Mouse (Mus musculus) stomach, embryonic 15.5 days (tissue): ENCODE measurements around the gene 4922502D21Rik. TPM values are rescaled to one million over a fixed set of nuclear protein-coding genes. Genes with fewer than 3 reads are reported as not detected.
"Not testable (repeated sequence)": the region's sequence is repeated elsewhere in the genome, so short reads cannot be mapped to it uniquely, and the experiment has no call there.

ENCODE experiments used
- ATAC-seq: fragments of 200-750 bp; cut with Nextera tagmentation; 2 replicates; pipeline ENCODE4 v1.8.0; 2017; ENCODE audit warnings: low read depth, moderate number of reproducible peaks, moderate TSS enrichment; ENCODE audit not compliant: insufficient read depth, low FRiP score
- H3K27ac ChIP-seq: fragments of 300-500 bp; sonication (generic); 2 replicates; pipeline ENCODE4 v1.5.1; 2015; ENCODE audit warnings: mild to moderate bottlenecking, inconsistent platforms
- H3K27me3 ChIP-seq: fragments of 300-500 bp; sonication (generic); replicated peaks from 2 replicates; pipeline ENCODE4 v1.6.1; 2015; ENCODE audit warnings: inconsistent platforms
- H3K36me3 ChIP-seq: fragments of 300-500 bp; sonication (generic); 2 replicates; pipeline ENCODE4 v1.6.1; 2015; ENCODE audit warnings: inconsistent platforms
- H3K4me1 ChIP-seq: fragments of 300-500 bp; sonication (generic); 2 replicates; pipeline ENCODE4 v1.6.1; 2015; ENCODE audit warnings: inconsistent platforms
- H3K4me2 ChIP-seq: fragments of 300-500 bp; sonication (generic); 2 replicates; pipeline ENCODE4 v1.6.1; 2015; ENCODE audit warnings: mild to moderate bottlenecking, inconsistent platforms
- H3K4me3 ChIP-seq: fragments of 300-500 bp; sonication (generic); replicated peaks from 2 replicates; pipeline ENCODE4 v1.5.1; 2015; ENCODE audit warnings: inconsistent platforms
- H3K9ac ChIP-seq: fragments of 300-500 bp; sonication (generic); 2 replicates; pipeline ENCODE4 v1.6.1; 2015; ENCODE audit warnings: inconsistent platforms
- H3K9me3 ChIP-seq: fragments of 300-500 bp; sonication (generic); 2 replicates; pipeline ENCODE4 v1.6.1; 2016; ENCODE audit warnings: inconsistent platforms
- WGBS: fragments of 180-500 bp; shearing (Covaris S2); methylation state at CpG from one replicate; pipeline ENCODE4 v1.1.7; 2015; 5-methylcytosine and 5-hydroxymethylcytosine counted together
- polyA plus RNA-seq: library from polyadenylated mRNA; unstranded; fragments of >200 nt; fragmentation: Nextera tagmentation; extraction: Ambion mirVana; gene quantifications from 2 replicates; pipeline ENCODE4 v1.2.1, GENCODE M21; 2015

The 4922502D21Rik gene
- polyA plus RNA-seq, 1 experiment from 2014 or later, result not detected

DNA sequence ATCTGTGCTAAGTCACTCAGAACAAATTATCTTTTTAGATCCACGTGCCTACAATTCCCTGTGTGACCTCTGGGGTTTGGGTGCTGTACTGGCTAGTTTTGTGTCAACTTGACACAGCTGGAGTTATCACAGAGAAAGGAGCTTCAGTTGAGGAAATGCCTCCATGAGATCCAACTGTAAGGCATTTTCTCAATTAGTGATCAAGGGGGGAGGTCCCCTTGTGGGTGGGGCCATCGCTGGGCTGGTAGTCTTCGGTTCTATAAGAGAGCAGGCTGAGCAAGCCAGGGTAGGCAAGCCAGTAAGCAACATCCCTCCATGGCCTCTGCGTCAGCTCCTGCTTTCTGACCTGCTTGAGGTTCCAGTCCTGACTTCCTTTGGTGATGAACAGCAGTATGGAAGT, 10.8 kb upstream of the 4922502D21Rik start, which contains the start of gene Clec12a:
Gene Clec12a (plus strand): TSS at position 301 of the 400 bp plus-strand sequence.
- H3K9ac ChIP-seq, H3K27ac ChIP-seq, H3K4me3 ChIP-seq, H3K4me2 ChIP-seq, H3K27me3 ChIP-seq, ATAC-seq, H3K36me3 ChIP-seq, H3K9me3 ChIP-seq, H3K4me1 ChIP-seq: not testable (repeated sequence)
- 76% methylated on average over 4 of the region's 4 CpGs for whole genome bisulfite sequencing

DNA sequence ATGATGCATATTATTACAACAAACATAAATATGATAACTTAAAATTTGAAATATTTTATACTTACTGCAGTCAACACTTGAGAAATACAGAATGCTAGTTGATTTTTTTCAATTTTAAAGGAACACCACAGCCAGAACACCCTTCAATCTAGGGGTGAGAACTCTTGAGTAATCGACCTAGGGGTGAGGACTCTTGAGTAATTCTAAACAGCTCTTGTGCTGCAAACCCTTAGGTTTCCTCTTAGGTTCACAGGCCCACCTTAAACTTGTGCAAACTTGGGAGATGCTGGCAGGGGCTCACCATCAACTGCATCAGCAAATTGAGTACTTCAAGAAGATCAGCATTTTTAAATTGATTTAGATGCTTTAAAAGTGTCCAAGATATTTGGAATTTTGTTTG, 6.2 kb upstream of the 4922502D21Rik start:
- no peaks in the 10 kb centered on the region for H3K27me3 ChIP-seq
- no peak overlapping the region for H3K4me3 ChIP-seq
- no peak for ATAC-seq
- no peak overlapping the region for H3K4me2 ChIP-seq
- WGBS, result 54% methylated on average over 1 of the region's 1 CpGs
- H3K36me3 ChIP-seq, result no peaks in the 10 kb centered on the region
- no peaks in the 10 kb centered on the region for H3K9me3 ChIP-seq
- no peak overlapping the region for H3K9ac ChIP-seq
- no peak overlapping the region for H3K27ac ChIP-seq
- H3K4me1 ChIP-seq, result no peaks in the 10 kb centered on the region

DNA sequence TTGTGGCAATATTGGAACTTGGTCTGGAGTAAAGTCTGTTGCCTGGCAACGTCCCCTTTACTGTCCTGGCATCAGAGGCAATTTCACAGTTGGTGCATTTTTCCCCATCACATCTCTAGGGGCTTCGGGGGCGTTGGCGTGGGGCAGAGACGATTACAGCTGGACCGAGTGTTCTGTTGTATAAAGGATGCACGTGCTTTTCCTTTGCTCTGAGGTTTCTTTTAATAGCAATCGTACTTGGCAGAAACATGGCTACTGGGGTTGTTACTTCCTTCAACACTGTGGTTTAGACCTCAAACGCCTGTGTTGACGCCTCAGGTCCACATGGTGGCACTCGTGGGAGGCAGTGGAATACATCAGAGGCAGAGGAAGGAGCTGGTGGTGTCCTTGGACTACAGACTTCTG, 2.1 kb upstream of the 4922502D21Rik start:
- H3K4me1 ChIP-seq, result no peaks in the 10 kb centered on the region
- no peak overlapping the region for H3K27ac ChIP-seq
- H3K4me3 ChIP-seq, result no peak overlapping the region
- no peaks in the 10 kb centered on the region for H3K9me3 ChIP-seq
- H3K36me3 ChIP-seq, result no peaks in the 10 kb centered on the region
- H3K9ac ChIP-seq, result no peak overlapping the region
- H3K4me2 ChIP-seq, result no peak overlapping the region; the same call in 1 of the 2 replicates
- no peaks in the 10 kb centered on the region for H3K27me3 ChIP-seq
- WGBS, result 35% methylated on average over 11 of the region's 11 CpGs
- peak; percentile 47 for ATAC-seq

DNA sequence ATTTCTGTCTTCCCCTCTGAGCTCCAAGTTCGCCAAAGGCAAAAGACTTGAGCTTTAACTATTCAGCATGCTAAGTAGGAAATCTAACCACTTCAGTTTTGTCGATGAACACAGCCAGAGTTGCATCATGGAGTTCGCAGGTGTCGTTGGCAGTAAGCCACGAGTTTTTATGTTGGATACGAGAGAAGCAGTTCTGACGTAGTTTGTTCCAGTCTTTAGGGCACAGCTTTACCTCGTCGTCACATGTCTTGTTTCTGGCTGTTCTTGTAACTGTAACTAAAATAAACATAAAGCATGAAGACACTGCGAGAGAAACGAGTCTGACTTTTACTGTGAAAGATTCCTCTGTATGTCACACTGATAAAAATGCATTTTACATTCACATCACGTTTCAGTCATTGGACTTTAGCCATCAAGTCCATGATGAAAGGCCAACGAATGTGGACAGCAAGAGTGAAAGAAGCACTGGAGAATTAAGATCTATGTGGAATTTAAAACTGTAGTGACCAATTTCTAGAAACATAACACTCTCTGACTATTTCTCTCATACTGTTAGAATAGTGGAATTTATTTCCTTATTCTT, 4.9 kb downstream of the 4922502D21Rik start:
- no peak for ATAC-seq
- Histone ChIP-seq H3K9me3 (no peaks in the 10 kb centered on the region), H3K9ac (no peak overlapping the region), H3K4me2 (no peak overlapping the region), H3K4me1 (no peaks in the 10 kb centered on the region), H3K27ac (no peak overlapping the region), H3K36me3 (no peaks in the 10 kb centered on the region), H3K27me3 (no peaks in the 10 kb centered on the region), H3K4me3 (no peak overlapping the region)
- WGBS, result 53% methylated on average over 13 of the region's 13 CpGs

DNA sequence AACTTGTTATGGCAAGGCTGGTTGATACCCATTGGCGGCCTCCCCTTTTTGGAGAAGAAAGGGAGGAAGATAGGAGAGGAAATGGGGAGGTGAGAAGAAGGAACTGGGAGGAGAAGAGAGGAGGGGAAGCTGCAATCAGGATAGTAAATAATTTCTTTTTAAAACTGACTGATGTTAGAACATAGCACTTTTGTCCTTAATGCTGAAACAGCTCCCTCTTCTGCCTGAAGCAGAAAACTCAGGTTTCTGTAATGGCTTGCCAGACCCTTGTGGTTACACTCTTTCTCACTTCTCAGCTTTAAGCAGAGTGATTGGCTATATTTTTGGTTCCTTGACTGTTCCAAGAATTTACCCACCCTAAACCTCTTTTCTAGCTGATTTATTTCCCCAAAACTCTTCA, 5.6 kb downstream of the 4922502D21Rik start:
- Histone ChIP-seq H3K27me3 (no peaks in the 10 kb centered on the region), H3K9me3 (no peaks in the 10 kb centered on the region), H3K9ac (no peak overlapping the region), H3K4me2 (no peak overlapping the region), H3K36me3 (no peaks in the 10 kb centered on the region), H3K4me3 (no peak overlapping the region), H3K4me1 (no peaks in the 10 kb centered on the region), H3K27ac (no peak overlapping the region)
- no peak for ATAC-seq
- 67% methylated on average over 1 of the region's 1 CpGs for WGBS

DNA sequence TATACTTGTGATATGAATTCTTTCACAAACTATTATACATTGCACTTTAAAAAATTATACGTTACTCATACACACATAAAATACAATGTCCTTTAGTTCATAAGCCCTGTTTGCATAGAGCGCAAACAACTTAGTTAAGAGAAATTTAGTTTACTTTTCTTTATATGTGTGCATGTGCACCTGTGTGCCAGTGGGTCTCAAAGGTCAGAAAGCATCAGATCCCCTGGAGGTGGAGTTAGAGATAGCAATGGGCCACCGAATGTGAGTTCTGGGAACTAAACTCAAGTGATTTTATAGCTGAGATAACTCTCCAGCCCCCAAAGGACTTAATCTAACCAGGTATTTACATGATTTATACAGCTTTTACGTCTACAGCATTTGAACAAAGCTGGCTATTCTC, 12.3 kb downstream of the 4922502D21Rik start:
- no peaks in the 10 kb centered on the region for H3K36me3 ChIP-seq
- no peak overlapping the region for H3K27ac ChIP-seq
- no peaks in the 10 kb centered on the region for H3K9me3 ChIP-seq
- H3K27me3 ChIP-seq, result no peaks in the 10 kb centered on the region
- H3K4me2 ChIP-seq, result no peak overlapping the region
- WGBS, result 61% methylated on average over 4 of the region's 4 CpGs
- no peak for ATAC-seq
- H3K9ac ChIP-seq, result no peak overlapping the region
- H3K4me1 ChIP-seq, result no peaks in the 10 kb centered on the region
- H3K4me3 ChIP-seq, result no peak overlapping the region

DNA sequence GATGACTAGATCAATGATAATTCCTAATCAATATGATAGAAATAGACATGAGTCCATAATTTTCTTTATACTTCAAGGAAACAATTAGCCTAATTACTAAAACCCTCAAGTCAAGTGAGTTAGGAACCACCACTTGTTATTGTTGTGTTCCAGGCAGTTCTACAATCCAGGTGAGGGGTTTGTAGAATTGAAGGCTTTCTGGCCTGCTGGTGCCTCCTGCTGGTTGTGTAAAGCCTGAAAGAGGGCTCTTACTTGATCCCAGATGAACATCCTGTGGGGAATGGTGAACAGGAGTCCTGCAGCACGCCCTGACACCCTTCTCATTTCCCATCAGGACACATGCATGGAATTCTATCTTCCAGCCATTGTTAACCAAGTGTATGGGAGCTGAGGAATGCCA, 13.2 kb downstream of the 4922502D21Rik start:
- Histone ChIP-seq H3K27me3 (no peaks in the 10 kb centered on the region), H3K27ac (no peak overlapping the region), H3K36me3 (no peaks in the 10 kb centered on the region), H3K9ac (no peak overlapping the region), H3K4me2 (no peak overlapping the region), H3K4me3 (no peak overlapping the region), H3K9me3 (no peaks in the 10 kb centered on the region), H3K4me1 (no peaks in the 10 kb centered on the region)
- 48% methylated on average over 1 of the region's 1 CpGs for WGBS
- no peak for ATAC-seq

DNA sequence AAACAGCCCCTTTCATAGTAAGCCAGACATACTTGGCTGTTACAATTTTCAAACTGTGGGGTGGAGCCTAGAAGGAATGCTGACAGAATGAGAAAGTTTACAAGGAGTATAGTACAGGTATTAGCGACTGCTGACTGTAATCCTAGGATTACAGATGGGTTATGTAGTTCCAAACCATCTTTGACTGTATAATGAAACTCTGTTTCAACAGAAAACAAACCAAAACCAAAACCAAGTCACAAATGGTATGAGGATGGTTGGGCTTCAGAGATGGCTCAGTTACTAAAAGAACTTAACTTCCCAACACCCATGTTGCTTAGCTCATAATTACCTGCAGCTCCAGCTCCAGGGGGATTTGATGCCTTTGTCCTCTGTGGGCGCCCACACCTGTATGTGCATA, 15.1 kb downstream of the 4922502D21Rik start:
- Histone ChIP-seq H3K4me2 (no peak overlapping the region), H3K4me1 (no peaks in the 10 kb centered on the region), H3K36me3 (no peaks in the 10 kb centered on the region), H3K27ac (no peak overlapping the region), H3K4me3 (no peak overlapping the region), H3K9ac (no peak overlapping the region), H3K9me3 (no peaks in the 10 kb centered on the region), H3K27me3 (no peaks in the 10 kb centered on the region)
- no peak for ATAC-seq
- WGBS, result 66% methylated on average over 2 of the region's 2 CpGs

DNA sequence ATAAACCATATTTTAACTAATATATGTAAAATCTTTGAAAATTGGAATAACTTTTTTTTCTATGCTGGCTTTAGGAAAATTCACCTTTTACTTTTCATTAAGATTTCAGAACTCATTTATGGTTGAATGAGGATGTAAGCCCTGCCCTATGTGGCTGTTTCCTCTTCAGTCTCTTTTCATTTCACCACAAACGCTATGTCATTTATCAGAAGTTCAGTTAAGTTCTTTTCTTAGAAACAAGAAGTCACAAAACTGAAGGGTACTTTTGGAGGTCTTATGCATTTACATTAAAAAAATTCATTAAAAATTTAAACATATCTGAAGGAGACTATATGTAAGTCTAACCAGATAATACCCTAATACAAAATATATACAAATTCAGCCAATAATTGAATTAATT, 15.9 kb downstream of the 4922502D21Rik start:
- ATAC-seq, result no peak
- no peak overlapping the region for H3K4me2 ChIP-seq
- H3K4me1 ChIP-seq, result no peaks in the 10 kb centered on the region
- H3K27ac ChIP-seq, result no peak overlapping the region
- H3K9ac ChIP-seq, result no peak overlapping the region
- WGBS, result 70% methylated on average over 1 of the region's 1 CpGs
- H3K9me3 ChIP-seq, result no peaks in the 10 kb centered on the region
- H3K4me3 ChIP-seq, result no peak overlapping the region
- no peaks in the 10 kb centered on the region for H3K27me3 ChIP-seq
- H3K36me3 ChIP-seq, result no peaks in the 10 kb centered on the region

DNA sequence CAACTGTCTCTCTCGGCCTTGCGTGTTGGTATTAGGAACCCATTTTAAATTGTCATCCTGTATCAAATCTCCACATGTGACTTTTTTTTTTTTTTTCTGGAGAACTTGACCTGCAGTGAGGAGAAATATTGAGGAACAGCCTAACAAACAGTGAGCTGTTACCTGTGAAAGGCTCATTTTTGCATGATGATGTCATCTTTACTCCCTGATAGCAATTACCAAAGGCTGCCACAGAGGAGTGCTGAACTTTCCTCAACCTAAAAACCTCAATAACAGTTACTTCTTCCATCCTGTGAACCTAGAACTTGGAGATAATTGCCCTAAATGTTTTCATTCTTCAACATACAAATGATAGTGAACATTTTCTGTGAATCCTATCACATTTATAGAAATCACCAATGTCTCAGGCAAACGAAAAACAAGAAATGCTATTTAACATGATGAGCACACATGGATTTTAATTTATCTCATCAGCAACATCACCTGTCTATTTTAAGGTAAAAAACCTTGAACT, 16.9 kb downstream of the 4922502D21Rik start:
- Histone ChIP-seq H3K9ac (no peak overlapping the region), H3K9me3 (no peaks in the 10 kb centered on the region), H3K27ac (no peak overlapping the region), H3K4me3 (no peak overlapping the region), H3K36me3 (no peaks in the 10 kb centered on the region), H3K4me1 (no peaks in the 10 kb centered on the region), H3K27me3 (no peaks in the 10 kb centered on the region), H3K4me2 (no peak overlapping the region)
- 84% methylated on average over 3 of the region's 3 CpGs for WGBS
- ATAC-seq, result no peak

DNA sequence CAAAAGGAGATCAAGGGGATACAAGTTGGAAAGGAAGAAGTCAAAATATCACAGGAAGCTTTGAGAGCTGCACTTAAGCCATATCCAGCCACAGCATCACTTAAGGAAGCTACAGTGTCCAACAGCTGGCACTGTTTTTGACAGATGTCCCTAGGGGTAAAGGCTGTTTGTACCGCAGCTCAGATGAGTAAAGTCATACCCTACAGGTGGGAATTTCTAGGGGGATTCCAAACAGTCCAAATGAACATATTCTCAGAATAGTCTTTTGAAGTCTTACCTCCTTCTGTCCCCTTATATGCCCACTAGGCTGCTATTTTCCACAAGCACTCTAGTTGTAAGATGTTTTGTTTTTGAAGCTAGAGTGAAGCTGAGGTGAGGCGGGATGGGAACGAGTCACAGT, 19.1 kb downstream of the 4922502D21Rik start:
- no peak for ATAC-seq
- no peaks in the 10 kb centered on the region for H3K9me3 ChIP-seq
- no peaks in the 10 kb centered on the region for H3K4me1 ChIP-seq
- H3K9ac ChIP-seq, result no peak overlapping the region
- H3K4me3 ChIP-seq, result no peak overlapping the region
- H3K27ac ChIP-seq, result no peak overlapping the region
- H3K36me3 ChIP-seq, result no peaks in the 10 kb centered on the region
- 78% methylated on average over 3 of the region's 3 CpGs for WGBS
- no peaks in the 10 kb centered on the region for H3K27me3 ChIP-seq
- H3K4me2 ChIP-seq, result no peak overlapping the region

DNA sequence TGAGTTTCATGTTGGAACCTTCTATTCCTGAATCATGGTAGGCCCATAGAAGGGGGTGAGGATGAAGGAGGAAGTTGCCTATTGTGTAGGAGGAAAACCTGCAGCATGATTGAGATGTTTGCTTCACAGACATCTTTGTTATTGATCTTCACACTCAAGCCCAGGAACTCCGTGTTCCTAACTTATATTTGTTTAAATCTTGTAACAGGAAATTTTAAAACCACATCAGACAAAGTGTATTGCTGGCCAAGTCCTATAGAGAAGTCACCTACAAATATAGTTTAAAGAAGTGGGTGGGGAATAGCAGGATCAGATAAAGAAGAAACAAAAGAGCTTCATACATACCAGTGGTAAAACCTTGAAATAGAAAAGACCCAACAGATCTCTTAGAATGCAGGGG, 27.4 kb downstream of the 4922502D21Rik start:
- H3K9ac ChIP-seq, result no peak overlapping the region
- H3K4me2 ChIP-seq, result no peak overlapping the region
- no peak overlapping the region for H3K27ac ChIP-seq
- H3K27me3 ChIP-seq, result no peaks in the 10 kb centered on the region
- H3K4me1 ChIP-seq, result no peaks in the 10 kb centered on the region
- no peak for ATAC-seq
- no peak overlapping the region for H3K4me3 ChIP-seq
- WGBS, result 22% methylated on average over 1 of the region's 1 CpGs
- no peaks in the 10 kb centered on the region for H3K36me3 ChIP-seq
- H3K9me3 ChIP-seq, result no peaks in the 10 kb centered on the region

DNA sequence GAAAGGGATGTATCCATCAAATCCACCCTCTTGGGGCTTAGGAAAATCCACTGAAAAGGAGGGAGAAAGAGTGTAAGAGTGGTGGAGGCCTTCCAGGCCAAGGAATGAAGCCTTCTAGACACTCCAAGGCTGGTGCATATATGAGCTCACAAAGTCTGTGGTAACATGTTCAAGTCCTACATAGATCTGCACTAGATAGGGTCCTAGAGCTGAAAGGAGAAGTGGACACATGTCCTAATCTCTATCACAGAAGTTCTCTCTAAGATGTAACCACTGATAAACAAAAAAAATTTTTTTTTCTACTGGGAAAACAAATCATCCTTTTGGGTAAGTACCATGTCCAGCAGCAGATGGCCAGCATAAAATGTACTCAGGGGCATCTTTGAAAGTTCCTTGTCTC, 42.9 kb downstream of the 4922502D21Rik start:
- Histone ChIP-seq H3K27me3 (no peaks in the 10 kb centered on the region), H3K4me2 (no peak overlapping the region), H3K4me3 (no peak overlapping the region), H3K36me3 (no peaks in the 10 kb centered on the region), H3K9ac (no peak overlapping the region), H3K27ac (no peak overlapping the region), H3K9me3 (no peaks in the 10 kb centered on the region), H3K4me1 (no peaks in the 10 kb centered on the region)
- ATAC-seq, result no peak
